Mouse (Mus musculus) kidney, embryonic 14.5 days (tissue): ENCODE measurements around the gene Grin2a. TPM values are rescaled to one million over a fixed set of nuclear protein-coding genes. Genes with fewer than 3 reads are reported as not detected.

Source experiments
- ATAC-seq: fragments of 200-750 bp; cut with Nextera tagmentation; 2 replicates; pipeline ENCODE4 v1.8.0; 2017; ENCODE audit warnings: moderate number of reproducible peaks, mild to moderate bottlenecking, moderate TSS enrichment, moderate library complexity; ENCODE audit not compliant: low FRiP score, low TSS enrichment
- H3K27ac ChIP-seq: fragments of 300-500 bp; sonication (generic); 2 replicates; pipeline ENCODE4 v1.5.1; 2014; ENCODE audit warnings: low read depth, mild to moderate bottlenecking, low read length, moderate library complexity, mixed read lengths
- H3K27me3 ChIP-seq: fragments of 300-500 bp; sonication (generic); 2 replicates; pipeline ENCODE4 v1.6.1; 2014; ENCODE audit warnings: mild to moderate bottlenecking, low read length; ENCODE audit not compliant: control insufficient read depth, insufficient read depth
- H3K36me3 ChIP-seq: fragments of 300-500 bp; sonication (generic); 2 replicates; pipeline ENCODE4 v1.6.1; 2014; ENCODE audit warnings: low read length, mixed read lengths; ENCODE audit not compliant: control insufficient read depth, insufficient read depth
- H3K4me1 ChIP-seq: fragments of 300-500 bp; sonication (generic); 2 replicates; pipeline ENCODE4 v1.6.1; 2014; ENCODE audit warnings: low read length, mixed read lengths; ENCODE audit not compliant: control insufficient read depth, insufficient read depth
- H3K4me2 ChIP-seq: fragments of 300-500 bp; sonication (generic); replicated peaks from 2 replicates; pipeline ENCODE4 v1.6.1; 2014; ENCODE audit warnings: low read depth, mild to moderate bottlenecking, low read length
- H3K4me3 ChIP-seq: fragments of 300-500 bp; sonication (generic); 2 replicates; pipeline ENCODE4 v1.5.1; 2014; ENCODE audit warnings: mild to moderate bottlenecking, low read length
- H3K9ac ChIP-seq: fragments of 300-500 bp; sonication (generic); 2 replicates; pipeline ENCODE4 v1.6.1; 2014; ENCODE audit warnings: low read depth, mild to moderate bottlenecking, low read length, moderate library complexity
- H3K9me3 ChIP-seq: fragments of 300-500 bp; sonication (generic); 2 replicates; pipeline ENCODE4 v1.6.1; 2016; ENCODE audit warnings: low read length; ENCODE audit not compliant: control insufficient read depth
- WGBS: fragments of 180-500 bp; shearing (Covaris S2); extraction: QIAGEN DNeasy Blood & Tissue Kit; methylation state at CpG from one replicate; pipeline ENCODE4 v1.1.7; 2014; 5-methylcytosine and 5-hydroxymethylcytosine counted together
- polyA plus RNA-seq: library from polyadenylated mRNA; unstranded; fragments of >200 nt; fragmentation: Nextera tagmentation; extraction: Ambion mirVana; gene quantifications from 2 replicates; pipeline ENCODE4 v1.2.1, GENCODE M21; 2014

Grin2a gene
- polyA plus RNA-seq, 1 experiment from 2014 or later: 0.42 TPM

- Histone ChIP-seq H3K36me3 (no peaks in the 10 kb centered on the region), H3K4me1 (no peaks in the 10 kb centered on the region), H3K9ac (no peak overlapping the region), H3K9me3 (no peaks in the 10 kb centered on the region), H3K27me3 (no peaks in the 10 kb centered on the region), H3K27ac (no peak overlapping the region), H3K4me3 (no peak overlapping the region), H3K4me2 (no peak overlapping the region)
- no peak for ATAC-seq
- 91% methylated on average over 2 of the region's 2 CpGs for WGBS
These were observed 235.0 kb downstream of the Grin2a start for GRCm38 (mm10) chr16:9760347-9760746.

DNA sequence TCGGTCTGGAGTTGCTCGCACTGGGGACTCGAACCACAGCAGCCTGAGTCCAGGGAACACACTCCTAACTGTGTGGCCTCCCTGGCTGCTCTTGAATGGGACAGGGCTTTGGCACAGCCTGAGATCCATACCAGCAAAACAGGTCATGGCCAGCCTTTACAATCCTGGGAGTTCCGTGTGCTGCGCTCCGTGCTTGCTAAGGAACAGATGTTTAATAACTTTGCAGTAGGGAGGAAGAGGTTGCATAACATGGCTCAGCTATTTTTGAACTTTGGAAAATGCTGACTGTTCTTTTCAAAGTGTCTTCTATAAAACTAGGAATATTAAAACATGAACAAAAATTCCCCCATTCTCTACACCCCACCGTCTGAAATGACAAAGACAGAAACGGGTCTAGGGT lies 238.5 kb downstream of the Grin2a start:
- no peak overlapping the region for H3K4me2 ChIP-seq
- 82% methylated on average over 8 of the region's 8 CpGs for WGBS
- no peaks in the 10 kb centered on the region for H3K27me3 ChIP-seq
- H3K9me3 ChIP-seq: no peaks in the 10 kb centered on the region
- no peaks in the 10 kb centered on the region for H3K36me3 ChIP-seq
- no peak for ATAC-seq
- no peak overlapping the region for H3K4me3 ChIP-seq
- H3K4me1 ChIP-seq: no peaks in the 10 kb centered on the region
- no peak overlapping the region for H3K9ac ChIP-seq
- H3K27ac ChIP-seq: no peak overlapping the region

GRCm38 (mm10) chr16:9754061-9754460 lies 241.3 kb downstream of the Grin2a start:
- 91% methylated on average over 5 of the region's 5 CpGs for WGBS

DNA sequence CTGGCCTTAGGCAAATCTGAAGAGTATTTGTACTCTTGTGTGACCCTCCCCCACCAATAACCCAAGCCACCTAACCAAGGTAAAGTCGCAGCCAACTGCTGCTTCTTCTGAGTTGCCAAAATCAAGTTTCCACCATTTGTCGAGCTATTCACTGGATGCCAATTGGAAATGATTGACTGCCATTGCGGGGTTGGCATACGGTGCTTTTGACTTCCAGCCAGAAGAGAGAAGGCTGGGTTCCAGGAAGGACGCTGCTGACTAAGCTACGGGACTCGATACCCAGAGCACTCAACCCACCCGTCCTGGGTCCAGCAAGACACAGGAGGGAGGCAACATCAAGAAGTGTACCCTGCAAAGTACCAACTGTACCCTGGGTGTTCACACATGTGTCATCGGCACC lies 242.3 kb downstream of the Grin2a start:
- no peaks in the 10 kb centered on the region for H3K36me3 ChIP-seq
- H3K4me3 ChIP-seq: no peak overlapping the region
- no peaks in the 10 kb centered on the region for H3K27me3 ChIP-seq
- no peaks in the 10 kb centered on the region for H3K9me3 ChIP-seq
- no peak overlapping the region for H3K9ac ChIP-seq
- ATAC-seq: no peak
- H3K4me2 ChIP-seq: no peak overlapping the region
- 94% methylated on average over 9 of the region's 9 CpGs for WGBS
- H3K4me1 ChIP-seq: no peaks in the 10 kb centered on the region
- no peak overlapping the region for H3K27ac ChIP-seq

More at GRCm38 (mm10) chr16:9754061-9754460, 241.3 kb downstream of the Grin2a start:
- H3K4me1 ChIP-seq: no peaks in the 10 kb centered on the region
- no peak overlapping the region for H3K4me2 ChIP-seq
- no peak for ATAC-seq
- no peak overlapping the region for H3K27ac ChIP-seq
- no peaks in the 10 kb centered on the region for H3K36me3 ChIP-seq
- H3K9ac ChIP-seq: no peak overlapping the region
- H3K27me3 ChIP-seq: no peaks in the 10 kb centered on the region
- H3K4me3 ChIP-seq: no peak overlapping the region
- H3K9me3 ChIP-seq: no peaks in the 10 kb centered on the region

- 88% methylated on average over 8 of the region's 8 CpGs for WGBS
- no peaks in the 10 kb centered on the region for H3K36me3 ChIP-seq
- H3K9ac ChIP-seq: no peak overlapping the region
- H3K27ac ChIP-seq: no peak overlapping the region
- ATAC-seq: no peak
- no peaks in the 10 kb centered on the region for H3K9me3 ChIP-seq
- H3K4me2 ChIP-seq: no peak overlapping the region
- H3K4me3 ChIP-seq: no peak overlapping the region
- no peaks in the 10 kb centered on the region for H3K27me3 ChIP-seq
- no peaks in the 10 kb centered on the region for H3K4me1 ChIP-seq
These were observed 242.8 kb downstream of the Grin2a start for GRCm38 (mm10) chr16:9752600-9752999.

GRCm38 (mm10) chr16:9751045-9751569 lies 244.3 kb downstream of the Grin2a start:
- Histone ChIP-seq H3K27me3 (no peaks in the 10 kb centered on the region), H3K4me3 (no peak overlapping the region), H3K4me2 (no peak overlapping the region), H3K9me3 (no peaks in the 10 kb centered on the region), H3K36me3 (no peaks in the 10 kb centered on the region), H3K4me1 (no peaks in the 10 kb centered on the region), H3K27ac (no peak overlapping the region), H3K9ac (no peak overlapping the region)
- ATAC-seq: no peak
- WGBS: 73% methylated on average over 11 of the region's 11 CpGs

DNA sequence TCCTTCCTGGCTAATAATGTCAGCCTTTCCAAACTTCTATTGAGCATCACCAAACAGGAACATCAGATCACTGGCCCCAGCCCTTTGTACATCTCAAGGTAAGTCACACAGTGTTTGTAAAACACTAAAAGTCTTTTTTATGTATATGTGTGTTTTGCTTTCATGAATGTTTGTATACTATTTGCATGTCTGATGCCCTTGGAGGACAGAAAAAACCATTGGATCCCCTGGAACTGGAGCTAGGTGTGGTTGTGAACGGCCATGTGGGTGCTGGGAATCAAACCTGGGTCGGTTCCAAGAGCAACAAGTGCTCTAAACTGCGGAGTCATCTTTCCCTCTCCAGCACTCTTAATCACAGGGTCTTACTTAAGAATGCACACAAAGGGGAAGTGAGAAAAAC lies 245.7 kb downstream of the Grin2a start:
- Histone ChIP-seq H3K27ac (no peak overlapping the region), H3K27me3 (no peaks in the 10 kb centered on the region), H3K4me2 (no peak overlapping the region), H3K4me3 (no peak overlapping the region), H3K36me3 (no peaks in the 10 kb centered on the region), H3K4me1 (no peaks in the 10 kb centered on the region), H3K9me3 (no peaks in the 10 kb centered on the region), H3K9ac (no peak overlapping the region)
- ATAC-seq: no peak
- 82% methylated on average over 3 of the region's 3 CpGs for WGBS

- Histone ChIP-seq H3K4me1 (no peaks in the 10 kb centered on the region), H3K27me3 (no peaks in the 10 kb centered on the region), H3K9ac (no peak overlapping the region), H3K27ac (no peak overlapping the region), H3K9me3 (no peaks in the 10 kb centered on the region), H3K4me2 (no peak overlapping the region), H3K4me3 (no peak overlapping the region), H3K36me3 (no peaks in the 10 kb centered on the region)
- ATAC-seq: no peak
- WGBS: 92% methylated on average over 6 of the region's 6 CpGs
These were observed 252.9 kb downstream of the Grin2a start for GRCm38 (mm10) chr16:9742443-9742842.

DNA sequence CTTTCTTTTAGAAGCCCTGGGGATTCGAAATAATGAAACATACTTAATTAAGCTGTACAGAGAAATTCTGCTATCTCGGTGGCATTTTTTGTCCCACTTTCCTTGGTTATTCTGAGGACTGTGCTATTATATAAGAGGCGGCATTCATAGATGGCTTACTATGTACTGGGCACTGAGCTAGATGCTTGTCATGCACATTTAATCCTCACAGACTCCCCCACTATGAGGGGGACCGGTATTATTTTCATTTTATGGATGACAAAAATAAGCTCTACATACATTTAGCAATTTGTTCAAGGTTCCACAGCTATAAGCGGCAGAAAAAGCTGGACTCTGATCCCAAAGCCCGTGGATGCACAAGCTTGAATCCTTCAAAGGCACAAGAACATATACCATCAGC lies 256.7 kb downstream of the Grin2a start:
- no peak for ATAC-seq
- Histone ChIP-seq H3K27ac (no peak overlapping the region), H3K4me1 (no peaks in the 10 kb centered on the region), H3K9ac (no peak overlapping the region), H3K4me2 (no peak overlapping the region), H3K27me3 (no peaks in the 10 kb centered on the region), H3K9me3 (no peaks in the 10 kb centered on the region), H3K36me3 (no peaks in the 10 kb centered on the region), H3K4me3 (no peak overlapping the region)
- 87% methylated on average over 6 of the region's 6 CpGs for WGBS
